Mouse (Mus musculus) G1E (cell line): ENCODE results near the gene Xylt1. TPM values are rescaled to one million over a fixed set of nuclear protein-coding genes. Genes with fewer than 3 reads are reported as not detected.

Source experiments
- ATAC-seq: 2 replicates; pipeline ENCODE4 v1.8.0; 2016; ENCODE audit warnings: mild to moderate bottlenecking; ENCODE audit not compliant: insufficient number of reproducible peaks, poor library complexity, low FRiP score, severe bottlenecking; ENCODE audit errors: extremely low read depth
- DNase-seq: peaks from one replicate; pipeline ENCODE4 v3.0.0; 2012; ENCODE audit warnings: low spot score
- H3K27me3 ChIP-seq: 2 replicates; pipeline ENCODE4 v1.6.1; 2012; ENCODE audit warnings: mild to moderate bottlenecking, low read length, inconsistent platforms; ENCODE audit not compliant: insufficient read depth
- H3K36me3 ChIP-seq: replicated peaks from 2 replicates; pipeline ENCODE3; 2012; ENCODE audit warnings: mild to moderate bottlenecking, inconsistent platforms
- H3K4me1 ChIP-seq: 2 replicates; pipeline ENCODE4 v1.6.1; 2012; ENCODE audit warnings: low read depth, low read length, inconsistent platforms, mixed read lengths; ENCODE audit not compliant: insufficient read depth
- H3K4me3 ChIP-seq: 2 replicates; pipeline ENCODE4 v1.5.1; 2012; ENCODE audit warnings: low read depth, mild to moderate bottlenecking, inconsistent platforms, low read length, moderate library complexity, mixed read lengths
- H3K9me3 ChIP-seq: replicated peaks from 2 replicates; pipeline ENCODE4 v1.6.1; 2012; ENCODE audit warnings: inconsistent platforms
- CTCF ChIP-seq: IDR thresholded peaks from 2 replicates; pipeline ENCODE4 v1.5.1; 2012; ENCODE audit warnings: low read depth, low read length, inconsistent platforms, mixed read lengths
- GATA1 ChIP-seq: IDR thresholded peaks from 2 replicates; pipeline ENCODE4 v1.6.1; 2012; ENCODE audit warnings: borderline replicate concordance, low read length, inconsistent platforms, mixed read lengths
- GATA2 ChIP-seq: IDR thresholded peaks from 2 replicates; pipeline ENCODE4 v1.6.1; 2012; ENCODE audit warnings: low read depth, low read length, inconsistent platforms, borderline replicate concordance
- POLR2AphosphoS5 ChIP-seq: IDR thresholded peaks from 2 replicates; pipeline ENCODE4 v1.6.1; 2012; ENCODE audit warnings: low read depth, low read length, inconsistent platforms; ENCODE audit not compliant: insufficient replicate concordance
- TAL1 ChIP-seq: conservative IDR thresholded peaks from 2 replicates; pipeline ENCODE4 v1.6.1; 2012; ENCODE audit warnings: low read depth, low read length, inconsistent platforms, mixed read lengths
- polyA plus RNA-seq: library from polyadenylated mRNA; stranded (reverse); fragments of >175 nt; gene quantifications from 2 replicates; pipeline ENCODE4 v1.2.3, GENCODE M21; 2012
- total RNA-seq, 2 experiments: library from RNA; stranded (forward) in 1 of 2; stranded (reverse) in 1 of 2; fragments of 200-1000 nt in 1 of 2; fragments of >200 nt in 1 of 2; fragmentation: Nextera tagmentation in 1 of 2; gene quantifications; 2 replicates each; pipeline ENCODE4 v1.2.3; 2014 to 2017

Gene Xylt1
- total and polyA plus RNA-seq, 3 experiments, result 0.11 TPM; not detected in 2

DNA sequence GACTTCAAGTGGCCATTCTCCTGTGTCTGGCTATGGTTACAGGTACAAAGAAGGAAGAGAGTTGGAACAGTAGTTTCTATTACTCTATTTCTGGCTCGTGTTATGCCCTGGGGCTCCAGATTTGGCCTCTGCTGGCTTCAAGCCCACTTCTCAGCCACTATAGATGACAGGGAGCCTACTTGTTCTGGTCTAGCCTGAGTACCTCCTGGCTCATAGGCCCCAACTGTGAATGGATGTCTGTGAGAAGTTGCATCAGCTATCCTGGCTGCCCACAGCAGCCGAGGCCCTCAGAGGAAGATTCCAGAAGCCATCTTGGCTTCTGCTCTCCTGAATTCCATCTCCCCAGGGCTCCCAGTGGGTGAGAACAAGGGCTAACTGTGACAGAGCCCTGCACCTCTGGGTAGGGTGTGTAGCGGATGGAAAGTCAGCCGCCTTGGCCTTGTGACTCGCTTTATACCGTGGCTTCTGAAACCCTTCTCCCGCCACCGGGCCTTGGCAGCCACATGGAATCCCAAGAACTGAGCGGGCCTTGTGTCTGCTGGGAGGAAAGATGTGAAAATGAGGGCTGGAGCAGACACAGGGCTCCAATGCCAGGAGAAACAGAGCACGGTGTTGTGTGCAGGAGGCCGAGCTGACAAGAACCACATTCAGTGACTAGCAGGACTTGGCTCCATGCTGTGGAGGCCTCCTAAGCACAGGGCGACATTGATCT, 55.1 kb downstream of the Xylt1 start:
- TF ChIP-seq CTCF (no peak), TAL1 (no peak), GATA1 (no peak), GATA2 (no peak), POLR2AphosphoS5 (no peak)
- Histone ChIP-seq H3K4me1 (no peaks in the 10 kb centered on the region), H3K36me3 (no peaks in the 10 kb centered on the region), H3K27me3 (no peaks in the 10 kb centered on the region), H3K9me3 (peaks cover 70% of the 10 kb centered on the region), H3K4me3 (no peak overlapping the region)
- ATAC-seq (no peak), DNase-seq (no peak)

GRCm38 (mm10) chr7:117436892-117437291, 56.1 kb downstream of the Xylt1 start:
- no peaks in the 10 kb centered on the region for H3K36me3 ChIP-seq
- ATAC-seq, result no peak
- DNase-seq, result no peak
- H3K4me1 ChIP-seq, result no peaks in the 10 kb centered on the region
- H3K4me3 ChIP-seq, result no peak overlapping the region
- no peaks in the 10 kb centered on the region for H3K27me3 ChIP-seq
- H3K9me3 ChIP-seq, result peaks cover 74% of the 10 kb centered on the region
- TF ChIP-seq TAL1 (no peak), GATA1 (no peak), GATA2 (no peak), CTCF (no peak), POLR2AphosphoS5 (no peak)

- TF ChIP-seq CTCF (no peak), POLR2AphosphoS5 (no peak), GATA1 (no peak), TAL1 (no peak), GATA2 (no peak)
- H3K36me3 ChIP-seq, result no peaks in the 10 kb centered on the region
- ATAC-seq (no peak), DNase-seq (no peak)
- peaks cover 64% of the 10 kb centered on the region for H3K9me3 ChIP-seq
- H3K4me3 ChIP-seq, result no peak overlapping the region
- H3K4me1 ChIP-seq, result no peaks in the 10 kb centered on the region
- H3K27me3 ChIP-seq, result no peaks in the 10 kb centered on the region
Measured at GRCm38 (mm10) chr7:117440994-117441393, 60.2 kb downstream of the Xylt1 start.

DNA sequence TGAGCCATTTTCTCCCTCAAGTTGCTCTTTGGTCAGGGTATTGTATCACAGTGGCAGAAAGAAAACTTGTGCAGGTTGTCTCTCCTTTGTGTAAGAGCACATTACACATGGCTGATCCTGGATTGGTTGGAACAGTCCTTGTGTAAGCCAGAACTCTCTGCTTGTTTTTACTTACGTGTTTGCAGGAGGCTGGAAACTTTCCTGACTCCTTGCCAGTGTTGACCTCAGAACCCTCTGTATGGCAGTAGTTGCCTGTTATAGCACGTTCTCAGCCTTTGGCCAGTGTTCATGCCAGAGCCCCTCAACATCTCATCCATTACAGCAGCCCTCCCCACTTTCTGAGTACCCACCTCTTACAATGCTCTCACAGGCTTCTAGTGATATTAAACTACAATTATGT, 61.9 kb downstream of the Xylt1 start:
- H3K4me1 ChIP-seq, result no peaks in the 10 kb centered on the region
- ATAC-seq, result no peak

DNA sequence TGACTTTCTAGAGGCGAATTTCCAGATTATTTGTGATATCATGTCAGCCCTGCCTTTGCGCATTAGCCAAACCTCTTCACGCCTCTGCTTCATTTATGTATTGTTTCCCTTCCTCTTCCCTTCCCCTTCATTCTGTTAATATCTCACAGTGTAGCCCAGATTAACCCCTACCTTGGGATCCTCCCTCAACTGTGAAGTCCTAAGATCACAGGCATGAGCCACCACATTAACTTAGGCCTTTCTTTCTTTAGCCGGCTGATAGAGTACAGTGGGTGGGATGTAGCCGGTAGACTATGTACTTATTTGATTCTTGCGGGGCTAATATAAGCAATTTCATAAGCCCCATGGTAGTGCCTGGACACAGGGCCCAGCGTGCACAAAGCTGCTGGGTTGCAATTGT, 62.4 kb downstream of the Xylt1 start:
- H3K36me3 ChIP-seq, result no peaks in the 10 kb centered on the region
- ATAC-seq, result no peak
- DNase-seq, result no peak
- TF ChIP-seq GATA2, result no peak
- no peak for TF ChIP-seq CTCF
- no peak for TF ChIP-seq GATA1
- TF ChIP-seq POLR2AphosphoS5, result no peak
- TF ChIP-seq TAL1, result no peak
- H3K4me1 ChIP-seq, result no peaks in the 10 kb centered on the region
- H3K9me3 ChIP-seq, result peaks cover 69% of the 10 kb centered on the region
- no peaks in the 10 kb centered on the region for H3K27me3 ChIP-seq
- H3K4me3 ChIP-seq, result no peak overlapping the region

More for the DNA sequence above, 61.9 kb downstream of the Xylt1 start:
- H3K36me3 ChIP-seq, result no peaks in the 10 kb centered on the region
- TF ChIP-seq GATA1 (no peak), CTCF (no peak), GATA2 (no peak), TAL1 (no peak), POLR2AphosphoS5 (no peak)
- DNase-seq, result no peak
- H3K27me3 ChIP-seq, result no peaks in the 10 kb centered on the region
- H3K9me3 ChIP-seq, result peaks cover 66% of the 10 kb centered on the region
- H3K4me3 ChIP-seq, result no peak overlapping the region

GRCm38 (mm10) chr7:117445471-117445870, 64.7 kb downstream of the Xylt1 start:
- TF ChIP-seq CTCF (no peak), GATA2 (no peak), GATA1 (no peak), POLR2AphosphoS5 (no peak), TAL1 (no peak)
- ATAC-seq (no peak), DNase-seq (no peak)
- Histone ChIP-seq H3K36me3 (no peaks in the 10 kb centered on the region), H3K9me3 (peaks cover 65% of the 10 kb centered on the region), H3K4me3 (no peak overlapping the region), H3K4me1 (no peaks in the 10 kb centered on the region), H3K27me3 (no peaks in the 10 kb centered on the region)
